Mouse (Mus musculus): ENCODE results near the gene Snrnp70.
"Not testable (repeated sequence)": the region's sequence is repeated elsewhere in the genome, so short reads cannot be mapped to it uniquely, and the experiment has no call there.

The Snrnp70 gene

GRCm38 (mm10) chr7:45409497-45410163 is 14.1 kb upstream of the Snrnp70 start:
- no peak for DNase-seq (ENCODE audit: low spot score in 2 of 2)

DNA sequence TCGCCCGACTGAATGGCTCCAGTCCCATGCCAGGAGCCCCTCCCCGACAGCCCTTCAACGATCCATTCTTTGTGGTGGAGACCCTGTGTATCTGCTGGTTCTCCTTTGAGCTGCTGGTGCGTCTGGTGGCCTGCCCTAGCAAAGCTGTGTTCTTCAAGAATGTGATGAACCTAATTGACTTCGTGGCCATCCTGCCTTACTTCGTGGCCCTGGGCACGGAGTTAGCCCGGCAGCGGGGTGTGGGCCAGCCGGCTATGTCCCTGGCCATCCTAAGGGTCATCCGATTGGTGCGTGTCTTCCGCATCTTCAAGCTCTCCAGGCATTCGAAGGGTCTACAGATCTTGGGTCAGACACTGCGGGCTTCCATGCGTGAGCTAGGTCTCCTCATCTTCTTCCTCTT is 13.4 kb upstream of the Snrnp70 start:
- no peak for DNase-seq (ENCODE audit: low spot score in 2 of 2)

DNA sequence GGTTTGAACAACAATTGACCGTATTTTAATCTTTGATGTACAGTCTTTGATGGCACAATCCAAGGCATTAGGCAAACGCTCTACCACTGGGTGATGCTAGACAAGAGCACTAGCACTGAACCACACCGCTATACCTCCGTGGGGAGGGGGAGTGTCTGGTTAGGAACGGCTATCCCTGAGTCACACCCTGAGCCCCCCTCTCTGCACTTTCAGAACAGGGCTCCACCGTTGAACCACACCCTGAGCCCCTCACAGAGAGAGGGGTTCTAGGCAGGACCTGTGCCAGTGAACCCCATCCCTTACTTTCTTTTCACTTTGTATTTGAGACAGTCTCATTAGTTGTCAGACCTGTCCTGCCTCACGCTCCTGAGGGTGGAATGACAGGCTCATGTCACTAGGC is 12.8 kb upstream of the Snrnp70 start:
- no peak for DNase-seq (ENCODE audit: low spot score in 2 of 2)

GRCm38 (mm10) chr7:45407836-45408235 is 12.3 kb upstream of the Snrnp70 start:
- no peak for DNase-seq (ENCODE audit: low spot score in 2 of 2)

GRCm38 (mm10) chr7:45406157-45407156 is 10.9 kb upstream of the Snrnp70 start:
- DNase-seq (ENCODE audit: low spot score in 2 of 2): no peak

GRCm38 (mm10) chr7:45405091-45406075 is 9.8 kb upstream of the Snrnp70 start, which contains the start of gene Kcna7:
TSS of gene Kcna7 (plus strand) at chr7:45405653.
- peak; percentile 63 to 74 for DNase-seq (ENCODE audit: low spot score in 2 of 2)

DNA sequence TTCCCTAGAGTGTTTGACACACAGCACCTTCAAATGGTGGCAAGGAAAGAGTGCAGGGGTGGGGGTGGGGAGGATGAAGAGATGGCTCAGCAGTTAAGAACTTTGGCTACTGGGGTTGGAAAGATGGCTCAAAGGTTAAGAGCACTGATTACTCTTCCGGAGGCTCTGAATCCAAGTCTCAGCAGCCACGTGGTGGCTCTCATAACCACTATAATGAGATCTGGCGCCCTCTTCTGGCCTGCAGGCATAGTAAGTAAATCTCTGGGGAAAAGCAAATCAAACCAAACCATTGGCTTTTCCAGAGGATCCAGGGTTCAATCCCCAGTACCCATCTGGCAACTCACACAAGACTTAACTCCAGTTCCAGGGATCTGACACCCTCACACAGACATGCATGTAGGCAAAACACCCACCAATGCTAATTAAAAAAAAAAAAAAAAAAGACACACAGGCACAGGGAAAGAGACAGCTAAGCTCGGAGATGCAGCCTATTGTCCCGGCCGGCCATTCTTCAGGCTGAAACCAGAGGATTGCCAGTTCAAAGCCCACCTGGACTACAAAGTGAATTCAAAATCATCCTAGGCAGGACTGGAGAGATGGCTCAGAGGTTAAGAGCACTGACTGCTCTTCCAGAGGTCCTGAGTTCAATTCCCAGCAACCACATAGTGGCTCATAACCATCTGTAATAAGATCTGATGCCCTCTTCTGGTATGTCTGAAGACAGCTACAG is 8.2 kb upstream of the Snrnp70 start:
- peak; percentile 46 to 72 for DNase-seq (ENCODE audit: low spot score in 2 of 2)

GRCm38 (mm10) chr7:45401521-45402085 is 6.1 kb upstream of the Snrnp70 start:
- DNase-seq (ENCODE audit: low spot score in 2 of 2): no peak

- DNase-seq (ENCODE audit: low spot score in 2 of 2): no peak
Measured at GRCm38 (mm10) chr7:45396787-45397186, 1.2 kb upstream of the Snrnp70 start.

- DNase-seq (ENCODE audit: low spot score in 2 of 2): not testable (repeated sequence)
Measured at GRCm38 (mm10) chr7:45396337-45396775, 814 bp upstream of the Snrnp70 start.

DNA sequence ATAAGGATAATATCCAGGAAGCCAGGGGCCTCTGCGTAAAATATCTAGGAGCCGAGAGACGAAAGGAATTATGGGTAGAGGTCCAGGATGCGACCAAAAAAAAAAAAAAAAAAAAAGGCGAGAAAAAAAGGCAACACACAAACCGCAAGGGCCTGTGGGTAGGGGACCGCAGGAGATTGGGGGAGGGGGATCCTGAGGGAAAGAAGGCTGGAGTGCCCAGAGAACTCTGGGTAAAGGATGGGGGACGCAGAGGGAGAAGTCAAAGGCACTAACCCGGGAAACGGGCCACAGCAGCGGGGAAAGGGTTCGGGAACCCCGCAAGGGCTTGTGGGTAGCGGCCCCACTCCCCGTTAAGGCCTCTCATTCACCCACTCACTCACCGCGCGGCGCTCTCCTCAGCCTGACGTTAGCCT is 407 bp downstream of the Snrnp70 start:
- DNase-seq (ENCODE audit: low spot score in 2 of 2): no peak

- DNase-seq (ENCODE audit: low spot score in 2 of 2): no peak
Measured at GRCm38 (mm10) chr7:45386077-45386476, 9.5 kb downstream of the Snrnp70 start.

DNA sequence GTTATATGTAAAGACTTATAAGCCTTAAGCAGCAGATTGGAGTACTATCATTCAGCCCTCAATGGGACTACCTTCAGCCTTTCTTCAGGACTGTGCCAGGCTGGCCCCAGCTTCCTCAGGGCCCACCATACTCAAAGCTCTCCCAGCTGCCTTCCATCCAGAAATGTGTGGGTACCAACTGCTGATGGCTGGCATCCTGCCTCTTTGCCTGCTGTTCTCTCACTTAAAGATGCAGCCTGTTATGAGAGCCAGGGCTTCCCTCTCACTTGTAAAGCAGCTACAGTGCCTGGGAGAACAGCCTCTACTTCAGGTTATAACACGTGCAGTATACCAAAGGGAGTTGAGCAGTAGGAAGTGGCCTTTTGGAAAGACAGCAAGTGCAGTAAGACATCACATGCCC is 19.5 kb downstream of the Snrnp70 start:
- no peak for DNase-seq (ENCODE audit: low spot score in 2 of 2)

GRCm38 (mm10) chr7:45374620-45375019 is 20.9 kb downstream of the Snrnp70 start:
- no peak for DNase-seq (ENCODE audit: low spot score in 2 of 2)

GRCm38 (mm10) chr7:45372371-45372770 is 23.2 kb downstream of the Snrnp70 start:
- DNase-seq (ENCODE audit: low spot score in 2 of 2): no peak

GRCm38 (mm10) chr7:45370475-45371311 is 24.8 kb downstream of the Snrnp70 start, which contains the start of gene Lin7b:
TSS of gene Lin7b (minus strand) at chr7:45370583.
- peak; percentile 78 to 89 for DNase-seq (ENCODE audit: low spot score in 2 of 2)

- DNase-seq (ENCODE audit: low spot score in 2 of 2): no peak
Measured at GRCm38 (mm10) chr7:45369836-45370474, 25.6 kb downstream of the Snrnp70 start.

GRCm38 (mm10) chr7:45369022-45369745 is 26.4 kb downstream of the Snrnp70 start:
- DNase-seq (ENCODE audit: low spot score in 2 of 2): no peak
